Mouse (Mus musculus): Measurements from ENCODE around the gene Slu7.

Gene Slu7

DNA sequence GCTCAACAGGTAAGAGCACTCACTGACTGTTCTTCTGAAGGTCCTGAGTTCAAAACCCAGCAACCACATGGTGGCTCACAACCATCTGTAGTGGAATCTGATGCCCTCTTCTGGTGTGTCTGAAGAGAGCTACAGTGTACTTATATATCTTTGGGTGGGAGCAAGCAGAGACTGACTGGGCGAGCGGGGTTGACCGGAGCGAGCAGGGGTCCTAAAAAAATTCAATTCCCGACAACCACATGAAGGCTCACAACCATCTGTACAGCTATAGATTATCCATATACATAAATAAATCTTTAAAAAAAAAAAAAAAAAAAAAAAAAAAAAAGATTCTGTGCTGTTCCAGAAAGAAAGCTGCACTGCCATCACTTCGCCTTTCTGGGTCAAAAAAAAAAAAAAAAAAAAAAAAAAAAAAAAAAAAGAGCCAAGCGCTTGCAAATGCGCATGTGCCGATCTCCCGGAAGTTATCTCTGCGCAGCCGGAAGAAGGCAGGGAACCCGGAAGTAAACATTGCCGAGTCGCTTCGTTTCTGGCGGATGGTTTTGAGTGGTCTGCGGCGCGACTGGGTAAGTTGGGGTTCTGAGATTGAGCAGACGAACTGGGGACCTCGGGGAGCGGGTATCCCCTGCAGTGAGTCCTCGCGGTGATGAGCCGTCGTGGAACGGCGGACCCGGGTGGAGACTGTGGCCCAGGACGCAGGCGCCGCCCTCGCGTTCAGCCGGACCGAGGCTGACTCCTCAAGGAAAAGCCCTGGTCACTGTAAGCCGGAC, at the start of gene Slu7:
TSS of gene Slu7 (plus strand) at position 491 of the 770 bp plus-strand sequence.
- DNase-seq (ENCODE audit: low spot score in 2 of 2) = peak; percentile 67 to 84

DNA sequence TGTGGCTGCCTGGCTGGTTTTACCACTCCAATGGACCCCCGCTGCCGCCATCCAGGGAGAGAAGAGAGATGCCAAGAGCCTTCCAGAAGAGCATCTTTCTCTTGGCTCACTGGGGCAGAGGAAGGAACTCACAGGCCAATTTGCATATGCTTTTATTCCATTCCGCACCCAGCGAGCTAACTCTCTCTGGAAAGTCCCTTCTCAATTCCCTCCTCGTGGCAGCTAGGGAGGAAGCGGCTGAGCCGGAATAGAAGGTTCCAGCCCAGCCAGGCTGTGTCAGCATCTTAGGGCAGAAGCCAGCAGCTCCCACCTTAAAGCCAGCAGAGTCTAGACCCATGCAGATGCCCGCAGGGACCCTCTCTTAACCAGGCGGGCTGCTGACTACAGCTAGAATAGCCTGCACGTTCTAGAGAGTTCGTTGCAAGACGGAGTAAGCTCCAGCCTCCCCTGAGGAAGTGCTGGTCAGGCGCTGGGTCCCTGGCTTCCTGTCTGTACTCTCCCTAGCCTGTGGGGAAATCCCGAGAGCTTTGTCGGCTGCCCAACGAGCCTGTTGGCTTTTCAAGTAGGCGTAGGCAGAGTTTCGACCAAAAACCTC, 48.4 kb upstream of the Slu7 start:
- peak; percentile 47 to 72 for DNase-seq (ENCODE audit: low spot score in 2 of 2)

DNA sequence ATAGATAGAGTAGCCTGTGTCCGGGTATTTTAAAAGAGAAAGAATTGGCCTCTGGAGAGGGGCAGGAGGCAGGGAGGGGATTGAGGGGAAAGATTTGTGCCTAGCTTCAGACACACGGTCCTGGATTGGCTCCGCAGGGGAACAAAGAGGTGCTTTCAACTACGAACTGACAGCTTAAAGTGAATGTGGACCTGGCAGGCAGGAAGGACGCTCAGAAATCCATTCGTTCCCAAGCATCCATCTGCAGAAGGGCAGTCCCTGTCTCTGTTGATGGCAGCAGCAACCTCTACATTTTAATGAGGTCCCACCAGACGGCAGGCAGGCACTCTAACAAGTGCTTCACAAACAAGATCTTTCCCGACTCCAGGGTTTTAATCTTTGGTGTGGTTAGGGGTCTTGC, 47.8 kb upstream of the Slu7 start:
- no peak for DNase-seq (ENCODE audit: low spot score in 2 of 2)

DNA sequence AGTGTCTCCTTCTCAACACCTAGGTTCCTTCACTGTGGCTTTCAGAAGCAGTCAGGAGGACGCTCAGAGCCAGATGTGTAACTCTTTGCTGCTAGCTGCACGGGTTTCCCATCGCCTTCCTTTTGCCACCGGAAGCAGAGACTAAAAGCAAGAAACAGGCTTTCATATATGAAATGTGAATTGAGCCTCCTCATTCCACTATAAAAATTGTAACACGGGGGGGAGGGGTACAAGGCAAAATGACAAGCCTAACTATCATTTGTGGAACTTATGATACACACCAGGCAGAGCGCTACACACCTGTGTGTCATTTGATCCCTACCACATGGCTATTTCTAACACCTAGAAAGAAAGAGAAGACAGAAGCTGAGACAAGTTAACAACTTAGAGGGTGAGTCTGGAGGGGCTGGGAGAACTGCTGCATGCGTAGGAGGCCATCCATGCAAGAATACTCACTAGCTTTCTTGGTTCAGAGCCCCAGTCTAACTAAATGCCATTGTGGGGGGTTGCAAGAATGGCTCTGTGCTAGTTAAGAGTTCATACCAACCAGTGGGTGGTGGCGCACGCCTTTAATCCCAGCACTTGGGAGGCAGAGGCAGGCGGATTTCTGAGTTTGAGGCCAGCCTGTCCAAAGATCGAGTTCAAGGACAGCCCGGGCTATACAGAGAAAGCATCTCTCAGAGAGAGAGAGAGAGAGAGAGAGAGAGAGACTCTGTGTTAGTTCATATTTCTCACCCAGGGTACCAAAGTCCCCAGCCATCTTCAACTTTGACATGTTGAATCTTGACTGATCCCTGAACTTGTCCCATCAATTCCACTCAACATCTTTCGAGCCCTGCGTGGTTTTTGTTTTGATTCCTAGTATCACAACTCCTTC, 46.3 kb upstream of the Slu7 start:
- no peak for DNase-seq (ENCODE audit: low spot score in 2 of 2)

DNA sequence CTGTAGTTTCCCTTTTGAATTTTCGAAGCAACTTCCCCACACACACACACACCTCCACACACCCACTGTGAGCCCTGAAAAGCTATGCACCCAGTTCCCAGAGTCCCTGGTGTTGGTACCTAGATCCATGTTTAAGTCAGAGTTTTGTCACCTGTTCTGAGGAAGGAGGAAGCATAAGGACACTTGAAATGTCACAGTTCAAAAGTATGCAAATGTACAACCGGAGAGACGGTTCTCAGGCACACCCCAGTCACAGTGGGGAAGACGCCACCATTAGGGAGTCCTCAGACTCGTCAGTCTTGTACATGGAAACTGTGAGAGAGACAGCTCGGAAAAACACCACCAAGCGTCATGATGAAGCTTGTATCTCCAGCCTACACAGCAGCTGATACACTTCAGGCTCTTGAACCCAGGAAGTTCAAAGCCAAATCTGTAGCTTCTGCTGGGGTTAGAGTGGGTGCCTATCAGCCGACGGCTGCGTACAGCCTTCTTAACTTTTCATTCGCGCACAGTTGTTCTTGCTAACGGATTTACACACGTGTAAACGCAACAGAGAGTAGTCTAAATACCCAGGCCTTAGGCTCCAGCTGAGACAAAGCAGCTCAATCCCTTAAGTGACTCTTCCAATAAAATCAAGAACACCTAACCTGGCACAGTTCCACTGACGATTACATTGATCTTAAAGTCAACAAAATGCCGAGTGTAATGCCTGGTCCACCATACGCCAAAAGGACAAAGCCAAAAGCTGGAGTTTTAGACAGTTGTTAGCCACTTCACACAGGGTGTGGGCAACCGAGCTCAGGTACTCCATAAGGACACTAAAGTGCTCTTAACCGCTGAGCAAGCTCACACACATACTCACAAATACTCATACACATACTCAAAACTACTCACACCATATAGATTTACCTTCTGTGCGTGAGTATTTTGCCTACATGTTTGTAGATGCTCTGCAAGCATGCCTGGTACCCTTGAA, 45.1 kb upstream of the Slu7 start:
- DNase-seq (ENCODE audit: low spot score in 2 of 2) = no peak

DNA sequence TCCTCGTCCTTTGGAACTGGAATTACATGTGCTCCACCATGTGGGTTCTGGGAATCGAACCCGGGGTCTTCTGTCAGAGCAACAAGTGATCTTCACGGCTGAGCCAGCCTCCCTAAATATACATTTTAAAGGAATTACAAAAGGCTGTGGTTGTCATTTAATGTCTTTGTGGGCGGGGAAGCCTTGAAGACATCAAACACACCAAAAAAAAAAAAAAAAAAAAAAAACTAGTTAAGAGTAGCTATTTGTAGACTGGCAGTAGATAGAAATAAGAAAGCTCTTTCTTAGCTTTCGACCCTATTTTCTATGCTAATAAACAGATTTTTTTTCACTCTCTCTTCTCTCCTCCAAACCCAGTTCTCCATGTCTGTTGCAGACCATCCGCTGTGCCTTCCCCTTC, 44.4 kb upstream of the Slu7 start:
- DNase-seq (ENCODE audit: low spot score in 2 of 2) = no peak

DNA sequence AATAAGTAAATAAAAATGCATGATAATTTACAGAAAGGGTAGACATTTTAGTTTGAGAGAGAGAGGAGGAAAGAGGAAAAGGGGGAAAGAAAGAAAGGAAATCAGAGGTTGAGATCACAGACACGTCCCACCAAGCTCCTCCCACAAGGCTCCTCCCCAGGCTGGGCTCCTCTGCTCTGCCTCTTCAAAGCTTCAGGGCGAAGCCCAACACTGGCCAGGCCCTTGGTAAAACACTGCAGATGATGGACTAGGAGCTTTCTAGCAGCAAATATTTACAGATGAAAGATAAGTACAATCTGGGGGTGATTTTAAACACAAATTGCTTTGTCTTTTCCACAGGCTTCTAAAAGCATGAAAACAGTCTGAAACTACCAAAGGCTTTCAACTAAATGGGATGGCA, 40.8 kb upstream of the Slu7 start:
- DNase-seq (ENCODE audit: low spot score in 2 of 2) = no peak

DNA sequence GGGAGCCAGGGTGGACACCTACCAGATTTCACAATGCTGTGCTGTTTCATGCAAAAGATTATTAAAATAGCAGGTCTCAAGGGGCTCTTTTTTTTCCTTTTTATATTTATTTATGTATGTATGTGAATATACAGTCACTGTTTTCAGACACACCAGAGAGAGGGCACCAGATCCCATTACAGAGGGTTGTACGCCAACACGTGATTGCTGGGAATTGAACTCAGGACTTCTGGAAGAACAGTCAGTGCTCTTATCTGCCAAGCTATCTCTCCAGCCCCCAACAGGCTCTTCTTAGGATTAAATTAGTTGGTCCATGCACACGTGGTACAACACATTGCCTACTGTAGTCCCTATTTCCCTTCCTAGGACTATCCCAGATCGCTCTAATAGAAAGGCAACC, 40.2 kb upstream of the Slu7 start:
- no peak for DNase-seq (ENCODE audit: low spot score in 2 of 2)

DNA sequence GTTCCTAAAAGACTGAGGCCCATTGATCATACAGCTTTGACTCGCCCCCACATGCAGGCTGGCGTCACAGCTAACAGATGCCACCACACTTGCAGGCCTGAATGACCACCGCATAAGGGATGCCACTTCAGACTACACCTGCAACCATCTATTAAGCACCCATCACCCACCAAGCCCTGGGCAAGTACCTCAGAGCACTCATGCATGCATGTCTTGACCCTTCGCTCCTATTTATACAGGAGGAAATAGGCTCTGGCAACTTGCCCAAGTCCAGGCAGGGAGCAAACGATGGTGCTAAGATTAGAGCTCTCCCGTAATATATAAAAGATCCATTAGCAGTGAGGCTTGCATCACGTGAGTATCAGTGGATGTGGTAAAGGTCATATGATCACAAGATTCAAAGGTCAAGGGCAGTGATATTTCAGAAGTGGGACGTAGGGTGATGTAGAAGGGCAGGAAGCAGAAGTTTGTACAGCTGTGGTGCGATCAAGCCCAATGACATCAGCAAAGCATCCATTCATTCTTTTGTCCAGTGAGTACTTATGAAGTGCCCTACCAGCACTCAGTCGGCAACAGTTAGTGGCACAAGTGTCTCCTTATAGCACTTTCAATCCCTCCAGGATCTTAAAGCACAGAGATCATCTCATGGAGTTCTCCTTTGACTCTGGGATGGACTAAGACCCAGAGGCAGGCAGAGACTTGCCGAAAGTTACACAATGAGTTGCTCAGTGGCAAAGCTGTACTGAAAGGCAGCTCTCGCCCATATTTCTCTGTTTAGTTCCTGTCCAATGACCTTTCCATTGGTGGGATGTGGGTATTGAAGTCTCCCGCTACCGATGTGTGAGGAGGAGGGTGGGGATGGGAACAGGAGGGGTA, 38.2 kb upstream of the Slu7 start:
- DNase-seq (ENCODE audit: low spot score in 2 of 2) = no peak

DNA sequence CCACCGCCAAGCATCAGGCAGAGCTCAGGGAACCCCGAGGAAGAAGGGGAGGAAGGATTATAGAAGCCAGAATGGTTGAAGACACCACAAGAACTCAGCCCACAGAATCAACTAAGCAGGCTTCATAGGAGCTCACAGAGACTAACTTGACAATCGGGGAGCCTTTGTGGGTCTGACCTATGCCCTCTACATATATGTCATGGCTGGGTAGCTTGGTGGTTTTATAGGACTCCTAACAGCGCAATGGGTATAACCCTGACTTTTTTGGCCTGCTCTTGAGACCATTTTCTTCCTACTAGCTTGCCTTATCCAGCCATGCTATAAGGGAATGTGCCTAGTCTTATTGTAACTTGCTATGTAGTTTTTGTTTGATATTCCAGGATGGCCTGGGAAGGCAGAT, 37.3 kb upstream of the Slu7 start:
- DNase-seq (ENCODE audit: low spot score in 2 of 2) = no peak

DNA sequence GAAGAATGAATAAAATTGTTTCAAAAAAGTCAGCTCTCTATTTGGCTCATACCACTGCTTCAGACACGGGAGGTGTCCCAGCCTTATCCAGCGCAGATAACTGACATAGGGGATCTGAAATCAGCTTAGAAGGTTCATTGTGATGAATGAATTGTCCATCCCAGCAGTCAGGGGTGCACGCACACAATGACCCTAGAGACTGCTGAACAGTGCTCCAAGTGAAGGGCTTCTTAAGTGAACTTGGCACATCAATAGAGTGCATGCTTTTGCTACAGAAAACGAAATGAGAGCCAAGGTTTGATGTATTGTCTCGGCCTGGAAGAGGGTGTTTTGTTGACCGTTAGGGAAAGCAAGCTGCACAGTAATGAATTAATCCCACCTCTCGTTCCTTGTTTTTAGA, 36.9 kb upstream of the Slu7 start:
- DNase-seq (ENCODE audit: low spot score in 2 of 2) = no peak

DNA sequence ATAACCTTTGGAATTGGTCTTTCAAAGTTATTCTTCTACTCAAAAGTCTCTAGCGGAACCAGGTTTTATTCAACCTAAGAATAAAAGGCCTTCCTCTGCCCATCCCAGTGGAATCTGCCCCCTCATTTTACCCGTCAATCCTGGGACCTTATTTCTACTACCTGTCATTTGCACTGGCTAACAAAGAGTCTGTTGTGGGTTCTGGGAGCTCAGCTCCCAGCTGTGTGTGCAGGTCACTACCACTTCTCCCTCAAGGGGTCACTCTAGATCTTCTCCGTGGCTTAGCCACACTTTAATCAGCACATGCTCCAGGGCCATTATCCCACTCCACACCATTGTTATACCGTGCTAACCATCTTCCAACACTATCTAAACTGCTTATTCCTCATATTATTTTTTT, 34.2 kb upstream of the Slu7 start:
- no peak for DNase-seq (ENCODE audit: low spot score in 2 of 2)

DNA sequence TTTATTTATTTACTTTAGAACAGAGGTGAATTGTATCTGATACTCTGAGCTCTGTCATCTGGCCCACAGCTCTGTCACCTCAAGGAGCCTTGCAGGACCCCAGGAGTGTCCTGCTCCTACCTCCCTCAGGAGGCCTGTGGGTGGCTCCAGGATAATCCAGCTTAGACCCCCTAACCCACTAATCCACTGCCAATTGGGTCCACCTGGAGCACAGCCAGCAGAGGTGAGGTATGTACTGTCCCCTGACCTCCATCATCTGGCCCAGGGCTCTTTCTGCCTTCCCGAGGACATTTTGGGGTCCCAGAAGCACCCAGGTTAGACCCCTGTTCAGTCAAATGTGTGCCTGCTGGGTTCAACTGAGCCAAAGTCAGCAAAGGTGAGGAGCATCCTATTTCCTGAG, 33.4 kb upstream of the Slu7 start:
- DNase-seq (ENCODE audit: low spot score in 2 of 2) = no peak

DNA sequence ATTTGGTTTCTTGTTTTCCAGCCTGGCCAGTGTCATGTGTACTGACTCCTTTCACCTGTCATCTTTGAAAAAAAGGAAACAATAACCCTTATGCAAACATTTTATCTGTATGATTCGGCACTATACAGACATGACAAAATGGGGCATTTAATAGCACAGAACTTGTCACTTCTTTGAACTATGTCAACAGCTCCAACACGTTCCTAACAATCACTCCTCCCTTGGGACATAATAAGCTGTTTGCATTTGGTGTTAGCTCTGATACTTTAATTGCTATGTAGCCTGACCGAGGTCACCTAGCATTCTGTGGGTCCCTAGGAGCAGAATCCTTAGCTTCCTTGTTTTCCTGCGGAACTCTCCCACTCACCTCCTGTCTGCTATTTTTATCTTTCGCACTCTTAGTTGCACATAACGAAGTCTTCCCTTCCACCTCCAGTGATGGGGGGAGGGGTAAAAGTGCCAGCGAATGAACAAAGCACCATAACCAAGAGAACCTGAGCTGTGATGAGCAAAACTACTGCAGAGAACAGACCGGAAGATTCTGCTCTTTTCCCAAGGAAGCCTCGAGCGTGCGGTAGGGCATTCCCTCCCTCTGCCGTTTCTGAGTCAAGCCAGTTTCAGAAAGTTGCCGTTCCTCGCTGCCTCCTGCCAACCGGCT, 29.3 kb upstream of the Slu7 start:
- DNase-seq (ENCODE audit: low spot score in 2 of 2) = no peak

DNA sequence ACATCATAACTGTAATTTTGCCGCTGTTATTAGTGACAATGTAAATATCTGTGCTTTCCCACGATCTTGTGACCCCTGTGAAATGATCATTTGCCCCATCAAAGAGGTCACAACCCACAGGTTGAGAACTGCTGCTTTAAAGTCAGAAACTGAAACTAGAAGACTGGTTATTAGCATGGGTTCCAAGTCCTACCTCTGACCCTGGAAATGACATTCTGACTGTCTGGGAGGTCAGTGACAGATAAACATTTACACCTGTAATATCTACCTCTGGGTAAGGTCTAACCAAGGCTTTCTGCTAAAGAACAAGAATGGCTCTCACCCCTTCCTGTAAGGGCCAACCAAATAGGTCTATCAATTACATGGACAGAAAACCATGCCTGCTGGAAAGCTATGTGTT, 24.7 kb upstream of the Slu7 start:
- DNase-seq (ENCODE audit: low spot score in 2 of 2) = no peak

DNA sequence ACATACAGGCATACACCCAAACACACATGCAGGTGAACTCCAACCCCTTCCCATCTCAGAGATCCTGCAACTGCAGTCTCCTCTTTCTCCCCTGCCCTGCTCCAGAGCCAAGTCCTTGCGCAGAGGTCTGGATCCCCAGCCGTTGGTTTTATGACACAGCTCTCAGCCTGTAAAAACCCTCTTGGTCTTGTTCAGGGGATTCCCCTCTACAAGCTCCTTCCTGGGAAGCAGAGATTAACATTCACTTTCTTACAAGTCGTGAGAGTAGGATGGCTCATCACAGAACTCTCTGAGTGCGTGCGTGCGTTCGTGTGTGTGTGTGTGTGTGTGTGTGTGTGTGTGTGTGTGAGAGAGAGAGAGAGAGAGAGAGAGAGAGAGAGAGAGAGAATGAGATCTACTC, 23.3 kb upstream of the Slu7 start:
- no peak for DNase-seq (ENCODE audit: low spot score in 2 of 2)

DNA sequence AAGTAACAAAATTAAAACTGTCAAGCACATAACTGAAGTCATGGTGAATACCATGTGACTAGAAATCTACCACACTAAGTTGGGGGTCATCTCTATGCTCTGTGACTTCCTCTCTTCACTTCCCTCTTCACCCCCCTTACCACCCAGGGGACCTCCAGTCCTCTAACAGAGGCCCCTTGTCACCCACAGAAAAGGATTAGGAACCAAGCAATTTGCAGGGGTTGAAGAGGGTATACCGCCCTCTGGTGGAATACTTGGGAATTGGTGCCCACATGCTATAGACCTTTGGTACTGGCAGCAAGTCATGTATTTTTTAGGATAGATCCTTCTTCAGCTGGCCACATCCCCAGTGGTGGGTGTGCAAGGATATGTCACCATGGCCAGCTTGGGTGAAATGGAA, 22.1 kb upstream of the Slu7 start:
- peak; percentile 75 to 88 for DNase-seq (ENCODE audit: low spot score in 2 of 2)

DNA sequence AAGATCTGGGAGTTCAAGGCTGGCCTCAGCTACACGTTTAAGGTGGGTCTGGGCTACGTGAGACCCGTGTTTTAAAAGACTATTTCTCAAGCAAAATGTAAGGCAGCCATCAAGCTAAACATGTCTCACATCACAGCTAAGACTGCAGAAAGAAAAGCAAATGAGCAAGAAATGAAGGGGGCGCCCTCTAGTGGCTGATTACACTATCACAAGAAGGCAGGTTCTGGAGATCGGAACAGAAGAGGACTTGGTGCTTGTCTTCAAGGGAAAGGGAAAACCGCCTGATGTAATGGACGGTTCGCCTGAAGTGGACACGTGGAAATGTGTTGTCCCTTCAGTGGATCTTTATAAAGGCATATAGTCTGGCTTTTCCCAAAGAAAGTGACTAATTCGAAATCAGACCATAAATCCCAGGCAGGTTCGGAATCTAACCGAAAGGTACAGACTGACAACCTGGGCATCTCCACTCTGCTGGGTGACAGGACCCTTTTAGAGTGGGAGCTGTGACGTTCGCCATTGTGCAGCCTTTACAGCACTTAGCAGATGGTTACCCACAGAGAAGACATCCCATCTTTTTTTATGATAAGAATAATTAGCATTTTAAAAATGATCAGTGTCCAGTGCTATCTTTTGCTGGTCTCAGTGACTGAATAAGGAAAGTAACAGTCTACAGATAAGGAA, 20.6 kb upstream of the Slu7 start:
- peak; percentile 70 to 89 for DNase-seq (ENCODE audit: low spot score in 2 of 2)

DNA sequence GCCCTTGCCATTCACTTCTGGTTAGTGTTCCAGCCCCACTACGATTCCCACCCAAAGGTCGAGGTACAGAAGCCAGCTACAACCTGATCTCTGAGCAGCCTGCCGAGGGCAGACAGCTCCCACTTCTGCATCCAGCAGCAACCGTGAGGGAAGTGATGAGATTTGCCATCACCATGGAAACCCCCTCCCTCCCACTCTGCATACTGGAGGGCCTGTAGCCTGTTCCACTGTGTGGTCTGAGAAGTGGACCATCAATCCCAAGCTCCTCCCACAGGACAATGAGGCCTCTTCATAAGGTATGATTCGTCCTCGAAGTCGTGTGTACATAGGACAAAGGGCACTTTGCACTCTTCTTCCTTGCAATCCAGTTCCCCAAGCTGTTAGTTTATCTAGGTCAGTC, 16.3 kb upstream of the Slu7 start:
- DNase-seq (ENCODE audit: low spot score in 2 of 2) = no peak
